Mouse (Mus musculus): ENCODE measurements at regions not wholly inside any gene's neighbourhood (a gene's known extent, or its start where the extent isn't known, plus 50 kb on each side); places are given as distances from the start of the nearest gene placed in this dataset.

- no peak for TF ChIP-seq CTCF (IDR thresholded peaks at IDR 0.05; ENCODE audit: borderline replicate concordance, insufficient read depth, low read depth, low read length)
- no peak for TF ChIP-seq POLR2A (IDR thresholded peaks at IDR 0.05; ENCODE audit: borderline replicate concordance, insufficient read depth, low read length)
Measured at GRCm38 (mm10) chr2:75460419-75460818, 198.6 kb upstream of the Hnrnpa3 start.
